Mouse (Mus musculus) macrophage (primary cell): Measurements from ENCODE around the gene Rfx1. TPM values are rescaled to one million over a fixed set of nuclear protein-coding genes. Genes with fewer than 3 reads are reported as not detected.

Experiments
- H3K27ac ChIP-seq: fragments of 350-480 bp; formaldehyde crosslinking; 2 replicates; pipeline ENCODE4 v1.9.0; 2021
- H3K36me3 ChIP-seq: fragments of 350-480 bp; formaldehyde crosslinking; 2 replicates; pipeline ENCODE4 v1.9.0; 2021; ENCODE audit errors: inconsistent target
- H3K4me3 ChIP-seq: fragments of 350-480 bp; formaldehyde crosslinking; 2 replicates; pipeline ENCODE4 v1.9.0; 2021; ENCODE audit errors: inconsistent target
- H3K79me2 ChIP-seq: fragments of 350-480 bp; formaldehyde crosslinking; 2 replicates; pipeline ENCODE4 v1.9.0; 2021; ENCODE audit errors: inconsistent target
- WGBS: methylation state at CpG from one replicate; pipeline ENCODE4 v1.1.7; 2026; ENCODE audit warnings: inconsistent platforms; ENCODE audit not compliant: missing documents; 5-methylcytosine and 5-hydroxymethylcytosine counted together
- polyA plus RNA-seq: library from polyadenylated mRNA; stranded (reverse); fragments of 250-400 nt; gene quantifications from 3 replicates; pipeline ENCODE4 v1.2.4, GENCODE M21; 2018; ENCODE audit warnings: inconsistent platforms
- total RNA-seq, 78 experiments: library from RNA; depleted of rRNA; stranded (reverse); fragments of 250-400 nt; gene quantifications; 1 replicate in 9 of 78; 2 replicates in 24 of 78; 3 replicates in 43 of 78; 4 replicates in 2 of 78; pipeline ENCODE4 v1.2.4; 2018; ENCODE audit warnings: inconsistent platforms in 56 of 78

Gene Rfx1
- total RNA-seq (2018; cell fraction: chromatin; rRNA removed) = 10 to 100 TPM; 18.7 to 50.4 (median 34.3) TPM
- 10 to 100 TPM in 1 of 26 experiments, 1 to 10 TPM in 25; 5.0 to 10.0 (median 7.3) TPM for total RNA-seq (2018; cell fraction: cytosol; rRNA removed)
- 10 to 100 TPM; 13.0 to 42.7 (median 21.3) TPM for total RNA-seq (2018; cell fraction: nucleus; rRNA removed)
- polyA plus RNA-seq = 3.6 to 8.6 TPM (median 4.9 TPM) in 3 replicates

GRCm38 (mm10) chr8:84066291-84066930, at the start of gene Rfx1:
Gene Rfx1, plus strand, starts transcription at chr8:84066834.
- H3K27ac ChIP-seq = peak within 1 kb of the TSS; percentile 69
- peak within 1 kb of the TSS; percentile 82 for H3K4me3 ChIP-seq
- H3K36me3 ChIP-seq = no peaks in the 10 kb centered on the region
- under 1% methylated on average over 48 of the region's 51 CpGs for WGBS
- peaks cover 41% of the 10 kb centered on the region for H3K79me2 ChIP-seq

GRCm38 (mm10) chr8:84019738-84020137, 46.9 kb upstream of the Rfx1 start:
- H3K79me2 ChIP-seq = no peaks in the 10 kb centered on the region
- WGBS = 67% methylated on average over 9 of the region's 9 CpGs
- no peak overlapping the region for H3K27ac ChIP-seq
- no peaks in the 10 kb centered on the region for H3K36me3 ChIP-seq
- H3K4me3 ChIP-seq = no peak overlapping the region

GRCm38 (mm10) chr8:84021096-84021495, 45.5 kb upstream of the Rfx1 start, which contains the start of gene Palm3:
Gene Palm3, plus strand, starts transcription at chr8:84021471.
- no peaks in the 10 kb centered on the region for H3K36me3 ChIP-seq
- no peak within 1 kb of the TSS for H3K4me3 ChIP-seq
- H3K79me2 ChIP-seq = no peaks in the 10 kb centered on the region
- 68% methylated on average over 15 of the region's 18 CpGs for WGBS
- no peak within 1 kb of the TSS for H3K27ac ChIP-seq

GRCm38 (mm10) chr8:84021569-84021968, 45.1 kb upstream of the Rfx1 start:
- WGBS = 72% methylated on average over 9 of the region's 12 CpGs
- H3K79me2 ChIP-seq = no peaks in the 10 kb centered on the region
- no peaks in the 10 kb centered on the region for H3K36me3 ChIP-seq
- H3K4me3 ChIP-seq = no peak overlapping the region
- no peak overlapping the region for H3K27ac ChIP-seq

- no peak overlapping the region for H3K27ac ChIP-seq
- no peak overlapping the region for H3K4me3 ChIP-seq
- no peaks in the 10 kb centered on the region for H3K36me3 ChIP-seq
- H3K79me2 ChIP-seq = no peaks in the 10 kb centered on the region
- WGBS = 19% methylated on average over 5 of the region's 5 CpGs
Measured at GRCm38 (mm10) chr8:84023085-84023484, 43.5 kb upstream of the Rfx1 start.

- 86% methylated on average over 1 of the region's 1 CpGs for WGBS
- Histone ChIP-seq H3K4me3 (no peak overlapping the region), H3K79me2 (no peaks in the 10 kb centered on the region), H3K36me3 (no peaks in the 10 kb centered on the region), H3K27ac (no peak overlapping the region)
Measured at GRCm38 (mm10) chr8:84023631-84024030, 43.0 kb upstream of the Rfx1 start.

GRCm38 (mm10) chr8:84024171-84024570, 42.5 kb upstream of the Rfx1 start:
- no peak overlapping the region for H3K4me3 ChIP-seq
- no peaks in the 10 kb centered on the region for H3K36me3 ChIP-seq
- H3K79me2 ChIP-seq = no peaks in the 10 kb centered on the region
- 27% methylated on average over 10 of the region's 10 CpGs for WGBS
- no peak overlapping the region for H3K27ac ChIP-seq

- 4% methylated on average over 41 of the region's 41 CpGs for WGBS
- Histone ChIP-seq H3K36me3 (no peaks in the 10 kb centered on the region), H3K79me2 (no peaks in the 10 kb centered on the region), H3K27ac (no peak overlapping the region), H3K4me3 (no peak overlapping the region)
Measured at GRCm38 (mm10) chr8:84025863-84026262, 40.8 kb upstream of the Rfx1 start.

GRCm38 (mm10) chr8:84027449-84027848, 39.2 kb upstream of the Rfx1 start:
- Histone ChIP-seq H3K36me3 (no peaks in the 10 kb centered on the region), H3K4me3 (no peak overlapping the region), H3K27ac (no peak overlapping the region), H3K79me2 (no peaks in the 10 kb centered on the region)
- 11% methylated on average over 10 of the region's 10 CpGs for WGBS

GRCm38 (mm10) chr8:84029272-84029671, 37.4 kb upstream of the Rfx1 start:
- H3K79me2 ChIP-seq = no peaks in the 10 kb centered on the region
- H3K27ac ChIP-seq = no peak overlapping the region
- 87% methylated on average over 5 of the region's 5 CpGs for WGBS
- H3K4me3 ChIP-seq = no peak overlapping the region
- H3K36me3 ChIP-seq = no peaks in the 10 kb centered on the region

- H3K36me3 ChIP-seq = no peaks in the 10 kb centered on the region
- H3K4me3 ChIP-seq = no peak overlapping the region
- no peak overlapping the region for H3K27ac ChIP-seq
- WGBS = 86% methylated on average over 4 of the region's 4 CpGs
- H3K79me2 ChIP-seq = no peaks in the 10 kb centered on the region
Measured at GRCm38 (mm10) chr8:84032777-84033176, 33.9 kb upstream of the Rfx1 start.

- Histone ChIP-seq H3K36me3 (no peaks in the 10 kb centered on the region), H3K4me3 (no peak overlapping the region), H3K79me2 (no peaks in the 10 kb centered on the region), H3K27ac (no peak overlapping the region)
- WGBS = 96% methylated on average over 4 of the region's 5 CpGs
Measured at GRCm38 (mm10) chr8:84038015-84038414, 28.6 kb upstream of the Rfx1 start.

- WGBS = 13% methylated on average over 5 of the region's 5 CpGs
- Histone ChIP-seq H3K27ac (no peak overlapping the region), H3K79me2 (no peaks in the 10 kb centered on the region), H3K4me3 (no peak overlapping the region), H3K36me3 (no peaks in the 10 kb centered on the region)
Measured at GRCm38 (mm10) chr8:84039050-84039449, 27.6 kb upstream of the Rfx1 start.

- WGBS = 2% methylated on average over 39 of the region's 40 CpGs
Measured at GRCm38 (mm10) chr8:84042066-84042947, 24.3 kb upstream of the Rfx1 start, which contains the start of gene Il27ra. Gene Il27ra, minus strand, starts transcription at chr8:84042589.

GRCm38 (mm10) chr8:84042948-84043342, 23.7 kb upstream of the Rfx1 start:
- Histone ChIP-seq H3K36me3 (no peaks in the 10 kb centered on the region), H3K27ac (no peak overlapping the region), H3K4me3 (no peak overlapping the region), H3K79me2 (no peaks in the 10 kb centered on the region)
- WGBS = 50% methylated on average over 12 of the region's 12 CpGs

More at GRCm38 (mm10) chr8:84042066-84042947, 24.3 kb upstream of the Rfx1 start, which contains the start of gene Il27ra:
- Histone ChIP-seq H3K27ac (no peak within 1 kb of the TSS), H3K79me2 (no peaks in the 10 kb centered on the region), H3K36me3 (no peaks in the 10 kb centered on the region), H3K4me3 (no peak within 1 kb of the TSS)
